Mouse (Mus musculus): Measurements from ENCODE around the gene Pomgnt2.

Gene Pomgnt2

DNA sequence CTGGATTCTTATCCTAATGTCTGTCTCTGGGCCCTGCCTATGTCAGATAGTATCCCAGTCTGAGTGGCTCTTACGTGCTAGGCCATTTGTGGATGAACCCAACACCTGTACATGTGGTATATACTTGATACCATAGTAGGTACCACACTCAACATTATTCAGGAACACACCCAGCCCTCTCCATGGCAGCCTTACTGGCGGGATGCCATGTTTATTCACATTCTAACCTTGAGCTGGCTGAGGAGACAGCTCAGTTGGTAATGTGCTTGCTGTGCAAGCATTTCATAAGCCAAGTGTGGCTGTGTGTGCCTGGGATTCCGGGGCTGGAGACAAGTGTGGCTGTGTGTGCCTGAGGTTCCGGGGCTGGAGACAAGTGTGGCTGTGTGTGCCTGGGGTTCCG is 28.7 kb downstream of the Pomgnt2 start:
- DNase-seq (ENCODE audit: low spot score), result no peak

DNA sequence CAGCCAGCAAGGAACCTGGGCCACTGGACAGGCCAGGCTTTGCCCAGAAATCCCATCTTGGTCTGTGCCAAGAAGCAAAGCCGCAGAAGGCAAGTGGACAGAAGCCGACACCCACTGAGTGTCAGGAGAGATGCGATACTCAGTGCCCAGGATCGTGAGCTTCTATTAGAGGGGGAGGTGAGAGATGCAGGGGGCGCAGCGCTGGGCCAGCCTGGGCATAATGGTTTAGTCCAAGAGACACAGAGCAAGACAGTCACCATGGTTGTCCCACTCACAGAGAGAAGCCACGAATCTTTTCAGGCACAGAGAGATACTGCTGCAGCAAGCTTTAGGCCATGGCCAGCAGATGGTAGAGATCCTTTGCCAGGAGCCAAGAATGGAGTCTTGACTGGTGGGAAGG is 32.0 kb downstream of the Pomgnt2 start:
- DNase-seq (ENCODE audit: low spot score), result no peak

DNA sequence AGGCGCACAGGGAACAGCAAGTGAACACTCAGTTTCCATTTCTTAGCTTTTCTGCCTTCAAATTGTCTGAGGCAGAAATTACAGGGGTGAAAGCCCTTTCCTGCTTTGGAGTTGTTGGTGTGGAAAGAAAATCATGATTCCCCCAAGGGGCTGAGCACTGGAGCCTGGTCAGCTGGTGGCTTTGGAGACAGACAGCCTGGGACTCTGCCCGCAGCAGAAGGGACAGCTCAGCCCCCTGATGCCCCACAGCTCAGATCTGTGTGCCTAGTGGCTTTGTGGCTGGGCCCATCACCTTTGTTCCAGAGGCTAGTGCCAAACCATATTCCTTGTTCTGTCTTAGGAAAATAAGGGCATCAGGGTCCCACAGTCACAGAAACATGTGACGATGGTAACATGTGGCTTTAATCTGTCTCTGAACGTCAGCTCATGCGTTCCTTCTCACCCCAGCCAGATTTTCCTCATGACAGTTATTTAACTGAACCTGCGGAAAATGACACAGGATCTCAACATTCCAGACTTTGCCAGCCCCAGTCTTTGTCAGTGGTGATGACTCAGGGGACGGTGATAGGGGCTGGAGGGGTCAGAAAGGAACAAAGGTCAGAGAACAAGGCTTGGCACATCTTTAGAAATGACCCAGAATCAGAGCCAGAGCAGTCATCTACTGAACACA is 36.8 kb downstream of the Pomgnt2 start:
- no peak for DNase-seq (ENCODE audit: low spot score)

- DNase-seq (ENCODE audit: low spot score), result no peak
These were observed 44.3 kb downstream of the Pomgnt2 start for GRCm38 (mm10) chr9:121952596-121952995.

GRCm38 (mm10) chr9:121951114-121951423 is 45.8 kb downstream of the Pomgnt2 start:
- DNase-seq (ENCODE audit: low spot score), result no peak

DNA sequence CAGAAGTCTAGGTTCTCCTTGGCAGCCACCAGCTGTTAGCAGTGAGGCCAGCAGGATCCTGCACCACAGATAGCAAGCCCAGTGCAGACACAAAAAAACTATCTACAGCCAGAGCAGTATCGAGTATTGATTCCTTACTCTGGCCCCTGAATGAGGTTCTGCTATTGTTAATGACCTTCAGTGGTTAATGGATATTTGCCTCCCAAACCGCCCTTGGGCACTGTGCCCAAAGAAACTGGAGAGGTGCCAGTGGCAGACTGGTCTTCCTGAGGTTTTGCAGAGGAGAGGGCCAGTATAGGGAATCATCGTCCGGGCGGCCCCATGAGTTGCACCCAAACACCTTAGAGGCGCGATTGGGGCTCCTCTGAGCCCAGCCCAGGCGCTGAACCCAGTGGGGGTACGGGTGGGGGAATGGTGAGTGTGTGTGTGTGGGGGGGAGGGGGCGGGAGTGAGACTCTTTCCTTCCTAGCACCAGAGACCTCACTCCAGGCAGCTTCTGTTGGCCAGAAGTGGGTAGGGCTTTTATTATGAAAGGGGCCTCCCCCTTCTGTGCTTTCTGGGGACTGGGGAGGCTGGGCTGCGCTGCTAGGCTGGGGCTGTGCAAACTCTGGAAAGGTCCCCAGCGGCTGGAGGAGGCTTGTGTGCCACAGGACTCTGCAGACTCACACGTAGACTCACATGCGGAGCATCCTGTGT is 46.3 kb downstream of the Pomgnt2 start, which contains the start of gene Fam198a:
TSS of gene Fam198a (plus strand) at position 571 of the 696 bp plus-strand sequence.
- peak; percentile 62 for DNase-seq (ENCODE audit: low spot score)

DNA sequence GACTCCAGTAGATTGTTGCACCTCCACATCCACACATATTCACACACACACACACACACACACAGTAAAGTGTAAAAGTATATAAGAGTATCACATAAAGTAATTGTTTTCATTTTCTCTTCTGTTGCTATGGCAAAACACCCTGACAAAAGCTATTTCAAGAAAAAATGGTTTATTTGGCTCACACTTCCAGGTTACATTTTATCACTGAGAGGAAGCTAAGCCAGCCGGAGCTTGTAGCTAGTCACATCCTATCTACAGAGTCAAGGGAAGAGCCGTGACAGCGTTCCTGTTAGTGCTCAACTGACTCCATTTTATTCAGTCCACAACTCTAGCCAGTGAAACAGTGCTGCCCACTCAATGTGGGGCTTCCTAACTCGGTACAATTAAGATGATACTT is 48.5 kb downstream of the Pomgnt2 start:
- DNase-seq (ENCODE audit: low spot score), result no peak

DNA sequence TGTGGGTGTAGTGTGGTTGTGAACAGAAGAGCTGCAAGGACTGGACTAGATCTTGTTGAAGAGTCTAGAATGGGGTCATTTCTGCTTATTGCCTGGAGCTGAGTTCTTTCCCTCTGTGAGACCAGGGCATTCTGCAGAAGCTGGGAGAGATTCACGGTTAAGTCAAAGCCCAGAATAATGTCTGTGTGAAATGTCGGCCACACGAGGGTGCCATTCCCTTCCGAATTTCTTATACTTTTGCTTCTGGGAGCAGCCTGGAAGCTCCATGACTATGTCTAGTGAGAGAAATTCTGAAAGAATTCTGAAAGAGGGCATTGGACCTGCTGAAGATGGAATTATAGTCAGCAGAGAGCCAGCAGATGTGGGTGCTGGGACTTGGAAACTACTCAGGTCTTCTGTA is 49.1 kb downstream of the Pomgnt2 start:
- DNase-seq (ENCODE audit: low spot score), result peak; percentile 53

DNA sequence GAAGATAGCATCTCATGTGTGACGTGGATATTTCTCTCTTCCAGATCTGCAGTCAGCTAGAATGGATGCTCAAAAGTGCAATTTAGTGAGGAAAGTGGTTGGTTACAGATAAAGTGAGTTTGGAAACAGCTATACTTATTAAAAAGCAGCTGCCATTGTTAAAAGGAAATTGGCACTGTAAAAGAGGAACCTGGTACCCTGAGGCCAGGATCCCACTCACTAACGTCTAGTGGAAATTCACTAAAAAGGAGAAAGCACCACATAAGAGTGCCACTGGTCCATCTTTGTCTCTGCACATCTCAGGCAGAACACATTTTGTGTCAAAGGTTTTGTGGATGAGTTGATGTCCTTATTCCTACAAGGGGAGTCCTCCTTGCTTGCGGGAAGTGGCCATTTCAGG is 53.3 kb downstream of the Pomgnt2 start:
- no peak for DNase-seq (ENCODE audit: low spot score)

DNA sequence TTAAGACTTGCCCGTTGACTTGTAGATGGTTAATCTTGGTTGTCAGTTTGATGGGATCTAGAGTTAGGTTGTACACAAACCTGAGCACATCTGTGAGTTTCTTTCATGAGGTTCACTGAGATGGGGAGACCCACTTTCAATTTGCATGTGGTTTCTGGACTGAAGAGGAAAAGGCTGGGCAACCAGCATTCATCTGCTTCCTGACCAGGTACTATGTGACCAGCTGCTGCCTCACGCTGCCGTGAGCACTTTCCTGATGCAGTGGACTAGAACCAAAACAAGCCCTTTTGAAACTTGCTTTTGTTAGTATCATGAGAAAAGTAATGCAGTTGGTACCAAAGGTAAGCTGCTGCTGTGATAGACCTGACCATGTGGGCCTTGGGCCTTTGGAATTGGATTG is 53.9 kb downstream of the Pomgnt2 start:
- no peak for DNase-seq (ENCODE audit: low spot score)

- no peak for DNase-seq (ENCODE audit: low spot score)
These were observed 59.0 kb downstream of the Pomgnt2 start for GRCm38 (mm10) chr9:121937944-121938355.

- no peak for DNase-seq (ENCODE audit: low spot score)
These were observed 59.5 kb downstream of the Pomgnt2 start for GRCm38 (mm10) chr9:121937451-121937864.

DNA sequence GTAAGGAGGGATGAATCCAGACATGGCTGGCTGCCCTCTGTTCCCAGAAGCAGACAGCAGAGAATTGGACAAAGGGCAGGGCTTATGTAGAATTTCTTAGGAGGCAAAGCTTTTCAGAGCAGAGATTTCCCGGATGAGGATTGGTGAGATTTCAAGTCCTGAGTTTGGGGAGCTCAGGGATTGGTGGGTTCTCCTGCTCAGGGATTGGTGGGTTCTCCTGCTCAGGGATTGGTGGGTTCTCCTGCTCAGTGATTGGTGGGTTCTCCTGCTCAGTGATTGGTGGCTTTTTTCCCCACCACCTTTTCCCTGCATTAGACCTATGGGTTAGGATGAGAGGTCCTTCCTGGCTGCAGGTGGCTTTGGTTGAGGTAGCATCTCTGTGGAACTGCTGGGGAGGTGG is 60.0 kb downstream of the Pomgnt2 start:
- no peak for DNase-seq (ENCODE audit: low spot score)

GRCm38 (mm10) chr9:121934856-121935255 is 62.1 kb downstream of the Pomgnt2 start:
- no peak for DNase-seq (ENCODE audit: low spot score)
